Mouse (Mus musculus): ENCODE data around the gene Gm45618.

Gm45618 gene

DNA sequence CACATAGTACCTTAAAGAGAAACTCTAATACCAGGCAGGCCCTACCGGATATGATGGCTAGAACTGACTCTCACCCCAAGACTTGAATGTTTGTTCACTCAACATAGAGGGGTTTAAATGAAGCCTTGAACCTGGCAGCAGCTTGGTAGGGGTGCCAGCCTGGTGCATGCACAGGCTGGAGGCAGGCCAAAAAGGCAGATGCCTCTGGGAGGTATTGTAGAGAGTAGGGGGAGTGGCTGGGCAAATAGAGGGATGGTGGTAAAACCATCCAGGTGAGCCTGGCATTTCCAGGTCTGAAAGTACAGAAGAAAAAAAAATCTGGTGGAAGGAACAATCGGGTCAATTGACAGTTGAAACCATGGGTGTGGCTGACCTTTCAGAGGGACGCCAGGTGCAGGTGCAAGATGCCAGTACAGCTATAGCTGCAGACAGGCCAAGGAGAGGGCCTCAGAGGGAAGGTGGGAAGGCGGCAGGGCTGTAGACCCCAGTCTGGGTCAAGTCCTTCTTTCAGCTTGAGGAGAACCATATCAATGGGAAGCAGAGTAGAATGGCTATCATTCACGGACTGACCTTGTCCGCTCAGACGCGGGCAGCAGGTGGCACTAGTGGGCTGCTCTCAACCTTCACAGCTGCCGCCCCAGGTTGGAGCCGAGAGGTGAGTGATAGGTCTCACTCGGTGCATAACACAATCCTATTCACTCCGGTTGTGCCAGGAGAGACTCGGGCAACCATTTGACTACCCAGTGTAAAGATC is 49.9 kb downstream of the Gm45618 start:
- DNase-seq (ENCODE audit: low spot score) = peak; percentile 76

All from embryo, embryonic 10.5 days (tissue).